Comparison of ENCODE assay signal across 23 mouse cellular contexts in the genomic region with DNA sequence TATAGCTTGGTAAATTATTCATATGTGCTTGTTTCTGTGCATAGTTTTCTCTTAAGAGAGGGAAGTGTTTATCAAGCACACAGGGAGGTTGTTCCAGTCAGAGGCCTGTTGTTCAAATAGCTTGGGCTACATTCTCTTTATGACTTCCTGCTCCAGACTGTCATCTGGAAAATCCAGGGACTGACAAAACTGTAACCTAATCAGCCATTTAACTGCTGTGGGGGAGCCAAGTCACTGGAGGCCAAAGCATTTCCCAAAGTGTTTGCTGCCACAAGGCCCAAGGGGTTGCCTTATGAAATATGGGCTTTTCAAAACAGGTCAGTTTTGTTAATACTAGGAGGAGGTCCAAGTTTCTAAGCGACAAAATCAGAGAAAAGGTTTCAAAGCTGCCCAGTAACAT.
A peak's percentile ranks its signal among the peaks of the same experiment; 100 is the strongest.
DNase-seq lines count a peak whose midpoint lies in the region; ATAC-seq and TF ChIP-seq lines count a peak whose summit lies in the region.
"Had no signal": no experiment of that assay in that cellular context is flagged by ENCODE, and none has a peak within 500 bp of the region (broad histone marks: within the 10 kb centered on the region; RNA-seq: fewer than 3 reads in every experiment).

No protein-coding gene starts in this region.

- no peak overlapping the region for H3K9ac ChIP-seq in lung, embryonic 14.5 days
- no peak overlapping the region for H3K9ac ChIP-seq in kidney, postnatal 0 days (ENCODE audit: low read depth, low read length)
- H3K9ac ChIP-seq in hindbrain, embryonic 12.5 days, result no peak overlapping the region
- H3K9ac ChIP-seq: embryonic facial prominence, embryonic 12.5 days; heart, embryonic 12.5 days; limb, embryonic 15.5 days; liver, embryonic 15.5 days; stomach, embryonic 15.5 days had no signal

- no peak overlapping the region for H3K27ac ChIP-seq in lung, embryonic 14.5 days (ENCODE audit: low read depth)
- H3K27ac ChIP-seq in kidney, postnatal 0 days, result no peak overlapping the region
- H3K27ac ChIP-seq in hindbrain, embryonic 12.5 days, result no peak overlapping the region
- H3K27ac ChIP-seq: embryonic facial prominence, embryonic 12.5 days; limb, embryonic 15.5 days; liver, embryonic 15.5 days; macrophage; midbrain, embryonic 10.5 days; stomach, embryonic 15.5 days had no signal

- TF ChIP-seq POLR2A in lung, adult 2 months (IDR thresholded peaks at IDR 0.05; ENCODE audit: borderline replicate concordance, extremely low read depth, low read depth, low read length), result no peak

- no peaks in the 10 kb centered on the region for H3K9me3 ChIP-seq in lung, embryonic 14.5 days (ENCODE audit: low read depth, low read length)
- H3K9me3 ChIP-seq in kidney, postnatal 0 days (replicated peaks; ENCODE audit: low read length), result no peaks in the 10 kb centered on the region
- H3K9me3 ChIP-seq in hindbrain, embryonic 12.5 days (replicated peaks), result no peaks in the 10 kb centered on the region
- H3K9me3 ChIP-seq: embryonic facial prominence, embryonic 12.5 days; heart, embryonic 12.5 days; limb, embryonic 15.5 days; liver, embryonic 15.5 days; midbrain, embryonic 10.5 days; stomach, embryonic 15.5 days had no signal

- DNase-seq in lung, embryonic 14.5 days, result peak; percentile 9
- no peak for DNase-seq in lung, adult 2 months
- peak; percentile 1 to 2 for DNase-seq in kidney, adult 8-10 months
- DNase-seq in kidney, postnatal 0 days (ENCODE audit: low spot score), result peak; percentile 86
- DNase-seq in gastrocnemius, postnatal 10 days, result no peak
- DNase-seq in frontal cortex, postnatal 36 days (ENCODE audit: low spot score in 2 of 2), result no peak
- DNase-seq: cerebellum, adult 18-20 months; cerebellum, postnatal 14 days; gastrocnemius, postnatal 14 days; heart, adult 18-20 months; heart, postnatal 10 days; thymus, postnatal 25 days had no signal

- no peak overlapping the region for H3K4me2 ChIP-seq in lung, embryonic 14.5 days
- no peak overlapping the region for H3K4me2 ChIP-seq in kidney, postnatal 0 days (ENCODE audit: low read length)
- no peak overlapping the region for H3K4me2 ChIP-seq in hindbrain, embryonic 12.5 days (replicated peaks)
- H3K4me2 ChIP-seq: embryonic facial prominence, embryonic 12.5 days; heart, embryonic 12.5 days; limb, embryonic 15.5 days; liver, embryonic 15.5 days; stomach, embryonic 15.5 days had no signal

- H3K36me3 ChIP-seq in lung, embryonic 14.5 days (ENCODE audit: insufficient read depth), result no peaks in the 10 kb centered on the region
- no peaks in the 10 kb centered on the region for H3K36me3 ChIP-seq in kidney, postnatal 0 days (ENCODE audit: insufficient read depth, low read length)
- H3K36me3 ChIP-seq in hindbrain, embryonic 12.5 days, result no peaks in the 10 kb centered on the region
- H3K36me3 ChIP-seq: embryonic facial prominence, embryonic 12.5 days; heart, embryonic 12.5 days; limb, embryonic 15.5 days; liver, embryonic 15.5 days; midbrain, embryonic 10.5 days; stomach, embryonic 15.5 days had no signal

- no peaks in the 10 kb centered on the region for H3K4me1 ChIP-seq in lung, embryonic 14.5 days (ENCODE audit: insufficient read depth)
- no peaks in the 10 kb centered on the region for H3K4me1 ChIP-seq in lung, adult 2 months (ENCODE audit: control insufficient read depth, insufficient read depth, low read length)
- no peaks in the 10 kb centered on the region for H3K4me1 ChIP-seq in kidney, postnatal 0 days (replicated peaks; ENCODE audit: insufficient read depth, low read length)
- H3K4me1 ChIP-seq in hindbrain, embryonic 12.5 days, result no peaks in the 10 kb centered on the region
- H3K4me1 ChIP-seq: embryonic facial prominence, embryonic 12.5 days; heart, embryonic 12.5 days; limb, embryonic 15.5 days; liver, embryonic 15.5 days; midbrain, embryonic 10.5 days; stomach, embryonic 15.5 days had no signal

- no peaks in the 10 kb centered on the region for H3K27me3 ChIP-seq in lung, embryonic 14.5 days (ENCODE audit: insufficient read depth, low read length)
- no peaks in the 10 kb centered on the region for H3K27me3 ChIP-seq in kidney, postnatal 0 days (ENCODE audit: insufficient read depth, low read length)
- no peaks in the 10 kb centered on the region for H3K27me3 ChIP-seq in hindbrain, embryonic 12.5 days
- H3K27me3 ChIP-seq: embryonic facial prominence, embryonic 12.5 days; heart, embryonic 12.5 days; limb, embryonic 15.5 days; liver, embryonic 15.5 days; stomach, embryonic 15.5 days had no signal

- TF ChIP-seq CTCF in lung, embryonic 14.5 days (IDR thresholded peaks at IDR 0.05; ENCODE audit: low read depth), result no peak
- TF ChIP-seq CTCF in lung, adult 2 months (IDR thresholded peaks at IDR 0.05; ENCODE audit: insufficient read depth, low read length), result no peak
- no peak for TF ChIP-seq CTCF in kidney, postnatal 0 days (IDR thresholded peaks at IDR 0.05; ENCODE audit: low read depth)

- no peak overlapping the region for H3K4me3 ChIP-seq in lung, embryonic 14.5 days (ENCODE audit: low read depth, low read length)
- H3K4me3 ChIP-seq in lung, adult 2 months (replicated peaks; ENCODE audit: extremely low read depth, low read depth, low read length), result no peak overlapping the region
- H3K4me3 ChIP-seq in kidney, postnatal 0 days (replicated peaks; ENCODE audit: low read depth, low read length), result no peak overlapping the region
- H3K4me3 ChIP-seq in hindbrain, embryonic 12.5 days, result no peak overlapping the region
- H3K4me3 ChIP-seq: embryonic facial prominence, embryonic 12.5 days; heart, embryonic 12.5 days; limb, embryonic 15.5 days; liver, embryonic 15.5 days; midbrain, embryonic 10.5 days; stomach, embryonic 15.5 days had no signal

- ATAC-seq in lung, embryonic 14.5 days (ENCODE audit: insufficient read depth), result no peak
- ATAC-seq in kidney, postnatal 0 days (replicated peaks; ENCODE audit: low FRiP score, low read depth), result no peak
- ATAC-seq in hindbrain, embryonic 12.5 days (ENCODE audit: low FRiP score), result no peak
- ATAC-seq: activated CD4-positive, CD25-positive, alpha-beta regulatory T cell, adult 4 months; lung, postnatal 0 days; midbrain, embryonic 16.5 days had no signal

- 48% methylated on average over 1 of the region's 1 CpGs for WGBS in lung, embryonic 14.5 days
- 48% methylated on average over 1 of the region's 1 CpGs for WGBS in lung, adult 2 months
- 21% methylated on average over 1 of the region's 1 CpGs for WGBS in kidney, postnatal 0 days
- 58% methylated on average over 1 of the region's 1 CpGs for WGBS in hindbrain, embryonic 12.5 days

Comparison
In these comparisons a context has a peak if more than half of its experiments do, and no peak if none do; other contexts are left out.
1. DNase-seq: peak in lung, embryonic 14.5 days (single experiment), kidney, adult 8-10 months (2 of 2) and kidney, postnatal 0 days (single experiment); none in lung, adult 2 months (single experiment), gastrocnemius, postnatal 10 days (single experiment) and frontal cortex, postnatal 36 days (0 of 2).